Mouse (Mus musculus): ENCODE data around the gene Mei4. TPM values are rescaled to one million over a fixed set of nuclear protein-coding genes. Genes with fewer than 3 reads are reported as not detected.

Mei4 gene
- polyA plus RNA-seq, 1 experiment from 2014 or later: 1.5 TPM

- WGBS: 94% methylated on average over 1 of the region's 1 CpGs
- Histone ChIP-seq H3K4me2 (no peak overlapping the region), H3K9me3 (no peaks in the 10 kb centered on the region; the same call in 1 of the 2 replicates), H3K27me3 (replicated peaks) (no peaks in the 10 kb centered on the region), H3K36me3 (replicated peaks) (no peaks in the 10 kb centered on the region), H3K4me1 (no peaks in the 10 kb centered on the region), H3K4me3 (no peak overlapping the region), H3K9ac (no peak overlapping the region), H3K27ac (no peak overlapping the region)
- no peak for ATAC-seq (replicated peaks)
Observed at GRCm38 (mm10) chr9:81966765-81967164, 103.3 kb downstream of the Mei4 start.

GRCm38 (mm10) chr9:81968935-81969334 lies 105.5 kb downstream of the Mei4 start:
- Histone ChIP-seq H3K27ac (no peak overlapping the region), H3K4me2 (no peak overlapping the region), H3K4me3 (no peak overlapping the region), H3K4me1 (no peaks in the 10 kb centered on the region), H3K27me3 (replicated peaks) (no peaks in the 10 kb centered on the region), H3K9me3 (no peaks in the 10 kb centered on the region), H3K9ac (no peak overlapping the region), H3K36me3 (replicated peaks) (no peaks in the 10 kb centered on the region)
- 61% methylated on average over 2 of the region's 2 CpGs for WGBS
- ATAC-seq (replicated peaks): no peak

- H3K4me2 ChIP-seq: no peak overlapping the region
- H3K9ac ChIP-seq: no peak overlapping the region
- no peaks in the 10 kb centered on the region for H3K27me3 ChIP-seq (replicated peaks)
- no peak for ATAC-seq (replicated peaks)
- H3K9me3 ChIP-seq: no peaks in the 10 kb centered on the region
- no peaks in the 10 kb centered on the region for H3K4me1 ChIP-seq
- no peaks in the 10 kb centered on the region for H3K36me3 ChIP-seq (replicated peaks)
- no peak overlapping the region for H3K4me3 ChIP-seq
- 89% methylated on average over 3 of the region's 3 CpGs for WGBS
- H3K27ac ChIP-seq: no peak overlapping the region
Observed at GRCm38 (mm10) chr9:81982461-81982860, 119.0 kb downstream of the Mei4 start.

- Histone ChIP-seq H3K27ac (no peak overlapping the region), H3K9ac (no peak overlapping the region), H3K9me3 (no peaks in the 10 kb centered on the region), H3K4me1 (no peaks in the 10 kb centered on the region), H3K4me2 (no peak overlapping the region), H3K27me3 (replicated peaks) (no peaks in the 10 kb centered on the region), H3K4me3 (no peak overlapping the region), H3K36me3 (replicated peaks) (no peaks in the 10 kb centered on the region)
- WGBS: 70% methylated on average over 3 of the region's 3 CpGs
- no peak for ATAC-seq (replicated peaks)
Observed at GRCm38 (mm10) chr9:82012991-82013390, 149.5 kb downstream of the Mei4 start.

GRCm38 (mm10) chr9:82042515-82043056 lies 179.1 kb downstream of the Mei4 start:
- Histone ChIP-seq H3K36me3 (replicated peaks) (no peaks in the 10 kb centered on the region), H3K27ac (no peak overlapping the region), H3K9me3 (no peaks in the 10 kb centered on the region), H3K4me3 (no peak overlapping the region), H3K27me3 (replicated peaks) (no peaks in the 10 kb centered on the region), H3K4me1 (no peaks in the 10 kb centered on the region), H3K9ac (no peak overlapping the region), H3K4me2 (no peak overlapping the region)
- no peak for ATAC-seq (replicated peaks)
- 100% methylated on average over 1 of the region's 1 CpGs for WGBS

- Histone ChIP-seq H3K4me2 (no peak overlapping the region), H3K4me3 (no peak overlapping the region), H3K27ac (no peak overlapping the region), H3K4me1 (no peaks in the 10 kb centered on the region), H3K36me3 (replicated peaks) (no peaks in the 10 kb centered on the region), H3K9ac (no peak overlapping the region), H3K9me3 (no peaks in the 10 kb centered on the region), H3K27me3 (replicated peaks) (no peaks in the 10 kb centered on the region)
- ATAC-seq (replicated peaks): no peak
- 88% methylated on average over 2 of the region's 2 CpGs for WGBS
Observed at GRCm38 (mm10) chr9:82044517-82044916, 181.0 kb downstream of the Mei4 start.

GRCm38 (mm10) chr9:82073832-82074231 lies 210.4 kb downstream of the Mei4 start:
- Histone ChIP-seq H3K9ac (no peak overlapping the region), H3K4me2 (no peak overlapping the region), H3K27me3 (replicated peaks) (no peaks in the 10 kb centered on the region), H3K9me3 (no peaks in the 10 kb centered on the region), H3K4me3 (no peak overlapping the region), H3K4me1 (no peaks in the 10 kb centered on the region), H3K27ac (no peak overlapping the region), H3K36me3 (replicated peaks) (no peaks in the 10 kb centered on the region)
- 69% methylated on average over 1 of the region's 1 CpGs for WGBS
- ATAC-seq (replicated peaks): no peak

- Histone ChIP-seq H3K9me3 (no peaks in the 10 kb centered on the region), H3K27ac (no peak overlapping the region), H3K4me1 (no peaks in the 10 kb centered on the region), H3K4me2 (no peak overlapping the region), H3K4me3 (no peak overlapping the region), H3K27me3 (replicated peaks) (no peaks in the 10 kb centered on the region), H3K9ac (no peak overlapping the region), H3K36me3 (replicated peaks) (no peaks in the 10 kb centered on the region)
- WGBS: 92% methylated on average over 2 of the region's 2 CpGs
- no peak for ATAC-seq (replicated peaks)
Observed at GRCm38 (mm10) chr9:82075270-82075669, 211.8 kb downstream of the Mei4 start.

GRCm38 (mm10) chr9:82096409-82096808 lies 232.9 kb downstream of the Mei4 start:
- no peak overlapping the region for H3K4me2 ChIP-seq
- WGBS: 86% methylated on average over 3 of the region's 3 CpGs
- no peak overlapping the region for H3K27ac ChIP-seq
- H3K4me3 ChIP-seq: no peak overlapping the region
- H3K27me3 ChIP-seq (replicated peaks): no peaks in the 10 kb centered on the region
- H3K9me3 ChIP-seq: no peaks in the 10 kb centered on the region
- no peaks in the 10 kb centered on the region for H3K36me3 ChIP-seq (replicated peaks)
- ATAC-seq (replicated peaks): no peak
- H3K9ac ChIP-seq: no peak overlapping the region
- H3K4me1 ChIP-seq: no peaks in the 10 kb centered on the region

- no peak for ATAC-seq (replicated peaks)
- no peak overlapping the region for H3K4me3 ChIP-seq
- H3K27me3 ChIP-seq (replicated peaks): no peaks in the 10 kb centered on the region
- no peak overlapping the region for H3K4me2 ChIP-seq
- no peaks in the 10 kb centered on the region for H3K9me3 ChIP-seq
- no peak overlapping the region for H3K9ac ChIP-seq
- no peaks in the 10 kb centered on the region for H3K4me1 ChIP-seq
- WGBS: 55% methylated on average over 2 of the region's 2 CpGs
- H3K36me3 ChIP-seq (replicated peaks): no peaks in the 10 kb centered on the region
- no peak overlapping the region for H3K27ac ChIP-seq
Observed at GRCm38 (mm10) chr9:82114865-82115264, 251.4 kb downstream of the Mei4 start.

GRCm38 (mm10) chr9:82136119-82136518 lies 272.6 kb downstream of the Mei4 start:
- H3K9me3 ChIP-seq: no peaks in the 10 kb centered on the region
- H3K4me2 ChIP-seq: no peak overlapping the region
- no peak overlapping the region for H3K27ac ChIP-seq
- no peaks in the 10 kb centered on the region for H3K36me3 ChIP-seq (replicated peaks)
- ATAC-seq (replicated peaks): no peak
- no peaks in the 10 kb centered on the region for H3K27me3 ChIP-seq (replicated peaks)
- no peak overlapping the region for H3K9ac ChIP-seq
- H3K4me3 ChIP-seq: no peak overlapping the region
- H3K4me1 ChIP-seq: no peaks in the 10 kb centered on the region

GRCm38 (mm10) chr9:82160143-82160542 lies 296.7 kb downstream of the Mei4 start:
- Histone ChIP-seq H3K4me3 (no peak overlapping the region), H3K4me1 (no peaks in the 10 kb centered on the region), H3K9me3 (no peaks in the 10 kb centered on the region), H3K27me3 (replicated peaks) (no peaks in the 10 kb centered on the region), H3K27ac (no peak overlapping the region), H3K36me3 (replicated peaks) (no peaks in the 10 kb centered on the region), H3K4me2 (no peak overlapping the region), H3K9ac (no peak overlapping the region)
- WGBS: 64% methylated on average over 9 of the region's 9 CpGs
- no peak for ATAC-seq (replicated peaks)

- H3K27ac ChIP-seq: no peak overlapping the region
- no peak overlapping the region for H3K9ac ChIP-seq
- H3K36me3 ChIP-seq (replicated peaks): no peaks in the 10 kb centered on the region
- ATAC-seq (replicated peaks): no peak
- no peaks in the 10 kb centered on the region for H3K4me1 ChIP-seq
- no peaks in the 10 kb centered on the region for H3K27me3 ChIP-seq (replicated peaks)
- WGBS: 79% methylated on average over 4 of the region's 4 CpGs
- H3K9me3 ChIP-seq: no peaks in the 10 kb centered on the region
- no peak overlapping the region for H3K4me2 ChIP-seq
- H3K4me3 ChIP-seq: no peak overlapping the region
Observed at GRCm38 (mm10) chr9:82162415-82162814, 298.9 kb downstream of the Mei4 start.

Data from midbrain, embryonic 15.5 days (tissue).